Mouse (Mus musculus): ENCODE data around the gene Arhgef5. TPM values are rescaled to one million over a fixed set of nuclear protein-coding genes. Genes with fewer than 3 reads are reported as not detected.

Arhgef5 gene
- 9.5 and 12.4 TPM in 2 replicates for polyA plus RNA-seq (2012; rRNA removed)

GRCm38 (mm10) chr6:43265363-43266041, at the start of gene Arhgef5:
Gene Arhgef5, plus strand, starts transcription at chr6:43265582.

DNA sequence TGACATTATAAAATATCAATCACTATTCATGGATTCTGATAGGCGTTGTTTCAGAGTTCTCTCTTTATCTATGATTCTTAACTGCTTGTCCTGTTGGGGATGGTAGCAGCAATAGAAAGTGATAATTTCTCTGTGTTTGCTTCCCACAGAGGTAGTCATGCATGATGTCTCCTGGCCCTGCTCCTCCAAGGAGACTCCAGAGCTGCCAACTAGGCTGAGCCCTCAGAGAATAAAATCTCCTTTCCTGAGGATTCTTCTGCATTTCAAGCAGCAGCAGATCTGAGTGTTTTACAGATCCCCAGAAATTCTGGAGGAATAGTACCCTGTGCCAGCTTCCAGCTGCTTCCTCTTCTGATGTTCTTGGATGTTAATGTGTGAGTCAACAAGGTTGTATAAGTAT, 34.1 kb upstream of the Arhgef5 start, which contains the start of gene Olfr47:
Olfr47 (plus strand) TSS at position 275 of the 400 bp plus-strand sequence.

GRCm38 (mm10) chr6:43309454-43309853, 44.1 kb downstream of the Arhgef5 start, which contains the start of gene Nobox:
Gene Nobox, minus strand, starts transcription at chr6:43309554.

Other genes starting within 250 kb of the Arhgef5 start
- not detected in 2 replicates for gene Olfr441, start 159.2 kb upstream of the Arhgef5 start, polyA plus RNA-seq (2012; rRNA removed)
- gene Olfr237-ps1, start 119.0 kb upstream of the Arhgef5 start, polyA plus RNA-seq (2012; rRNA removed) = not detected in 2 replicates
- not detected in 2 replicates for gene Olfr437, start 102.3 kb upstream of the Arhgef5 start, polyA plus RNA-seq (2012; rRNA removed)
- gene Olfr13, start 93.4 kb upstream of the Arhgef5 start, polyA plus RNA-seq (2012; rRNA removed) = not detected in 2 replicates
- gene Olfr435, start 68.4 kb upstream of the Arhgef5 start, polyA plus RNA-seq (2012; rRNA removed) = not detected in 2 replicates
- gene Olfr434, start 52.6 kb upstream of the Arhgef5 start, polyA plus RNA-seq (2012; rRNA removed) = not detected in 2 replicates
- gene Olfr47, start 34.1 kb upstream of the Arhgef5 start, polyA plus RNA-seq (2012; rRNA removed) = not detected in 2 replicates
- gene Nobox, start 44.0 kb downstream of the Arhgef5 start, polyA plus RNA-seq (2012; rRNA removed) = not detected in 2 replicates

All from stomach, adult 2 months (tissue).